Mouse (Mus musculus): ENCODE measurements around the gene Cers6.

Cers6 gene

GRCm38 (mm10) chr2:68879071-68879651, 17.9 kb downstream of the Cers6 start:
- in situ Hi-C loops (cut with MseI, MboI): no loop called here

GRCm38 (mm10) chr2:68884573-68884972, 23.3 kb downstream of the Cers6 start:
- in situ Hi-C loops (cut with MseI, MboI): no loop called here

GRCm38 (mm10) chr2:68885206-68885605, 24.0 kb downstream of the Cers6 start:
- in situ Hi-C loops (cut with MseI, MboI): no loop called here

- in situ Hi-C loops (cut with MseI, MboI): no loop called here
Measured at GRCm38 (mm10) chr2:68885766-68886496, 24.7 kb downstream of the Cers6 start.

- in situ Hi-C loops (cut with MseI, MboI): no loop called here
Measured at GRCm38 (mm10) chr2:68886661-68887060, 25.4 kb downstream of the Cers6 start.

- in situ Hi-C loops (cut with MseI, MboI): no loop called here
Measured at GRCm38 (mm10) chr2:68888094-68888705, 27.0 kb downstream of the Cers6 start.

GRCm38 (mm10) chr2:68889661-68890170, 28.5 kb downstream of the Cers6 start:
- in situ Hi-C loops (cut with MseI, MboI): no loop called here

- in situ Hi-C loops (cut with MseI, MboI): no loop called here
Measured at GRCm38 (mm10) chr2:68892476-68892875, 31.2 kb downstream of the Cers6 start.

GRCm38 (mm10) chr2:68895044-68895764, 34.0 kb downstream of the Cers6 start:
- in situ Hi-C loops (cut with MseI, MboI): no loop called here

GRCm38 (mm10) chr2:68896196-68896595, 35.0 kb downstream of the Cers6 start:
- in situ Hi-C loops (cut with MseI, MboI): no loop called here

- in situ Hi-C loops (cut with MseI, MboI): no loop called here
Measured at GRCm38 (mm10) chr2:68899770-68900521, 38.7 kb downstream of the Cers6 start.

- in situ Hi-C loops (cut with MseI, MboI): no loop called here
Measured at GRCm38 (mm10) chr2:68900640-68901378, 39.6 kb downstream of the Cers6 start.

GRCm38 (mm10) chr2:68901708-68902107, 40.5 kb downstream of the Cers6 start:
- in situ Hi-C loops (cut with MseI, MboI): no loop called here

- in situ Hi-C loops (cut with MseI, MboI): no loop called here
Measured at GRCm38 (mm10) chr2:68902546-68902945, 41.3 kb downstream of the Cers6 start.

- in situ Hi-C loops (cut with MseI, MboI): no loop called here
Measured at GRCm38 (mm10) chr2:68906921-68907320, 45.7 kb downstream of the Cers6 start.

GRCm38 (mm10) chr2:68907721-68908463, 46.7 kb downstream of the Cers6 start:
- in situ Hi-C loops (cut with MseI, MboI): no loop called here

- in situ Hi-C loops (cut with MseI, MboI): no loop called here
Measured at GRCm38 (mm10) chr2:68910727-68911126, 49.5 kb downstream of the Cers6 start.

GRCm38 (mm10) chr2:68911587-68912483, 50.6 kb downstream of the Cers6 start:
- in situ Hi-C loops (cut with MseI, MboI): no loop called here

- in situ Hi-C loops (cut with MseI, MboI): no loop called here
Measured at GRCm38 (mm10) chr2:68915742-68916141, 54.5 kb downstream of the Cers6 start.
